ENCODE assay signal across 8 mouse cellular contexts in genomic region chr11:79296167-79296566, GRCm38 (mm10). TPM values are rescaled to one million over a fixed set of nuclear protein-coding genes. Genes with fewer than 3 reads are reported as not detected.
DNase-seq lines count a peak whose midpoint lies in the region; ATAC-seq and TF ChIP-seq lines count a peak whose summit lies in the region.

No protein-coding gene starts in this region.

- whole genome bisulfite sequencing in hindbrain, postnatal 0 days: 49% methylated on average over 1 of the region's 1 CpGs

- TF ChIP-seq CTCF in gastrocnemius, adult 2 months (IDR thresholded peaks at IDR 0.05): peak; percentile 98
- TF ChIP-seq CTCF in hindbrain, postnatal 0 days (IDR thresholded peaks at IDR 0.05; ENCODE audit: low read depth): peak; percentile 90

- no peak overlapping the region for H3K4me3 ChIP-seq in gastrocnemius, adult 2 months
- H3K4me3 ChIP-seq in hindbrain, postnatal 0 days (ENCODE audit: low read length): no peak overlapping the region

- intact Hi-C loops in gastrocnemius, adult 2 months (cut with DNase I): loop anchor here (1.0 to 5.0 kb wide), 4 partner anchors 72 to 329 kb away; no protein-coding TSS in a partner anchor

- DNase-seq in gastrocnemius, adult 2 months: peak; percentile 44
- no peak for DNase-seq in gastrocnemius, adult 8-10 months (ENCODE audit: low spot score in 2 of 2)
- DNase-seq in right cerebral cortex, adult 2 months (ENCODE audit: low spot score in 2 of 2): peak; percentile 39 to 64
- DNase-seq in right cerebral cortex, postnatal 36 days (ENCODE audit: low spot score in 2 of 2): no peak
- DNase-seq in c-Kit-negative CD71-positive TER-119-positive erythroid progenitor cells, embryonic 14.5 days (ENCODE audit: low read depth, low spot score): peak; percentile 43
- peak; percentile 75 for DNase-seq in hindbrain, postnatal 0 days (ENCODE audit: low spot score)
- peak; percentile 14 for DNase-seq in lung, postnatal 25 days (ENCODE audit: low spot score)
- peak; percentile 66 for DNase-seq in thymus, postnatal 4 days

- H3K9me3 ChIP-seq in hindbrain, postnatal 0 days (ENCODE audit: low read length): no peaks in the 10 kb centered on the region

- peak overlapping the region; percentile 58 for H3K27ac ChIP-seq in gastrocnemius, adult 2 months
- no peak overlapping the region for H3K27ac ChIP-seq in hindbrain, postnatal 0 days

- no peak overlapping the region for H3K4me2 ChIP-seq in hindbrain, postnatal 0 days (ENCODE audit: low read depth, low read length)

- no peaks in the 10 kb centered on the region for H3K4me1 ChIP-seq in hindbrain, postnatal 0 days (ENCODE audit: insufficient read depth, low read length)

- H3K36me3 ChIP-seq in hindbrain, postnatal 0 days (ENCODE audit: insufficient read depth, low read length): no peaks in the 10 kb centered on the region

- no peaks in the 10 kb centered on the region for H3K27me3 ChIP-seq in hindbrain, postnatal 0 days (ENCODE audit: insufficient read depth, low read length)

- ATAC-seq in hindbrain, postnatal 0 days: no peak

- no peak overlapping the region for H3K9ac ChIP-seq in hindbrain, postnatal 0 days (replicated peaks; ENCODE audit: low read length)

RNA-seq across cellular contexts. Expression of gene Gm9964, which starts 0.5 kb away (rescaled TPM):
- total RNA-seq in gastrocnemius, adult 2 months (2021): not detected
- under 1 TPM in 1 of 4 experiments, not detected in 3; 0.46 TPM for total RNA-seq in gastrocnemius, adult 8-10 months (2022)
- not detected in 2 replicates for total RNA-seq in hindbrain, postnatal 0 days (2014; rRNA removed)
- polyA plus RNA-seq in hindbrain, postnatal 0 days (2015; fragmentation: Nextera tagmentation; extraction: Ambion mirVana): not detected in 2 replicates

RNA-seq across cellular contexts. Expression of gene Wsb1, which starts 41.7 kb away (rescaled TPM):
- total RNA-seq in gastrocnemius, adult 2 months (2021): 10 to 100 TPM in 1 of 2 experiments, 1 to 10 TPM in 1; 7.2 to 14.3 TPM
- total RNA-seq in gastrocnemius, adult 8-10 months (2022): 1 to 10 TPM; 1.9 to 6.9 (median 6.0) TPM
- 202 and 216 TPM in 2 replicates for total RNA-seq in hindbrain, postnatal 0 days (2014; rRNA removed)
- polyA plus RNA-seq in hindbrain, postnatal 0 days (2015; fragmentation: Nextera tagmentation; extraction: Ambion mirVana): 202 and 245 TPM in 2 replicates

RNA-seq across cellular contexts. Expression of gene Nf1, which starts 43.3 kb away (rescaled TPM):
- total RNA-seq in gastrocnemius, adult 2 months (2021): 10 to 100 TPM; 18.2 to 23.5 TPM
- 10 to 100 TPM; 13.8 to 17.5 (median 16.6) TPM for total RNA-seq in gastrocnemius, adult 8-10 months (2022)
- total RNA-seq in hindbrain, postnatal 0 days (2014; rRNA removed): 68.4 and 73.6 TPM in 2 replicates
- 7.3 and 8.7 TPM in 2 replicates for polyA plus RNA-seq in hindbrain, postnatal 0 days (2015; fragmentation: Nextera tagmentation; extraction: Ambion mirVana)

Comparison
In these comparisons a context has a peak if more than half of its experiments do, and no peak if none do; other contexts are left out.
1. DNase-seq: peak in gastrocnemius, adult 2 months (single experiment), right cerebral cortex, adult 2 months (2 of 2), c-Kit-negative CD71-positive TER-119-positive erythroid progenitor cells, embryonic 14.5 days (single experiment), hindbrain, postnatal 0 days (single experiment), lung, postnatal 25 days (single experiment) and thymus, postnatal 4 days (single experiment); none in gastrocnemius, adult 8-10 months (0 of 2) and right cerebral cortex, postnatal 36 days (0 of 2).
2. RNA of gene Wsb1, which starts 41.7 kb away (total RNA-seq): 202 to 216 TPM in hindbrain, postnatal 0 days; 7.2 to 14.3 TPM in gastrocnemius, adult 2 months and 1.9 to 6.9 TPM in gastrocnemius, adult 8-10 months; every median in the first group is over 10 times any median in the second.